Mouse (Mus musculus) heart, postnatal 14 days (tissue): ENCODE data around the gene Acyp1. TPM values are rescaled to one million over a fixed set of nuclear protein-coding genes. Genes with fewer than 3 reads are reported as not detected.
"Not testable (repeated sequence)": the region's sequence is repeated elsewhere in the genome, so short reads cannot be mapped to it uniquely, and the experiment has no call there.

Experiments
- DNase-seq, 2 experiments: peaks; one replicate each; pipeline ENCODE4 v3.0.0; 2021 to 2022
- intact Hi-C: fragments of 180-260 bp; cut with DNase I; formaldehyde crosslinking; loops from one replicate; pipeline ENCODE4 v1.15.1; 2025
- total RNA-seq, 2 experiments: library from RNA; stranded (reverse); gene quantifications; 2 replicates each; pipeline ENCODE4 v1.2.3; 2021

Acyp1 gene
- total RNA-seq, 2 experiments from 2014 or later = 19.2 to 20.3 TPM

- DNase-seq = peak in 1 of 2 experiments; percentile 44
- intact Hi-C loops = loop anchor here (5.0 kb wide), 2 partner anchors 115 to 145 kb away; no protein-coding TSS in a partner anchor
Observed at GRCm38 (mm10) chr12:85286941-85287340, 1.3 kb downstream of the Acyp1 start.

- no peak for DNase-seq
- intact Hi-C loops = loop anchor here (5.0 kb wide), 2 partner anchors 113 to 143 kb away; no protein-coding TSS in a partner anchor
Observed at GRCm38 (mm10) chr12:85284996-85285395, 3.2 kb downstream of the Acyp1 start.

- intact Hi-C loops = no loop called here
- DNase-seq = no peak
Observed at GRCm38 (mm10) chr12:85284331-85284730, 3.9 kb downstream of the Acyp1 start.

GRCm38 (mm10) chr12:85281756-85282155 lies 6.5 kb downstream of the Acyp1 start:
- DNase-seq = not testable (repeated sequence)
- intact Hi-C loops = loop anchor here (2.0 kb wide), 1 partner anchor 15 kb away; no protein-coding TSS in a partner anchor

- DNase-seq = no peak
- intact Hi-C loops = loop anchor here (2.0 kb wide), 1 partner anchor 14 kb away; no protein-coding TSS in a partner anchor
Observed at GRCm38 (mm10) chr12:85280845-85281651, 7.2 kb downstream of the Acyp1 start.

GRCm38 (mm10) chr12:85280105-85280844 lies 8.0 kb downstream of the Acyp1 start:
- peak; percentile 97 to 99 for DNase-seq
- intact Hi-C loops = loop anchor here (2.0 kb wide), 1 partner anchor 13 kb away; no protein-coding TSS in a partner anchor

GRCm38 (mm10) chr12:85279396-85280080 lies 8.7 kb downstream of the Acyp1 start:
- DNase-seq = no peak
- intact Hi-C loops = loop anchor here (2.0 to 5.0 kb wide), 2 partner anchors 13 to 62 kb away; partner anchors contain the start of gene Eif2b2

- DNase-seq = no peak
- intact Hi-C loops = loop anchor here (5.0 kb wide), 1 partner anchor 62 kb away; the partner anchor contains the start of gene Eif2b2
Observed at GRCm38 (mm10) chr12:85278919-85279318, 9.3 kb downstream of the Acyp1 start.

- no peak for DNase-seq
- intact Hi-C loops = loop anchor here (5.0 kb wide), 1 partner anchor 59 kb away; the partner anchor contains the start of gene Eif2b2
Observed at GRCm38 (mm10) chr12:85276273-85276672, 12.0 kb downstream of the Acyp1 start.

- intact Hi-C loops = no loop called here
- DNase-seq = peak; percentile 26 to 29
Observed at GRCm38 (mm10) chr12:85273508-85273907, 14.7 kb downstream of the Acyp1 start.

- DNase-seq = no peak
- intact Hi-C loops = no loop called here
Observed at GRCm38 (mm10) chr12:85271843-85272206, 16.4 kb downstream of the Acyp1 start.

GRCm38 (mm10) chr12:85271132-85271842 lies 17.0 kb downstream of the Acyp1 start:
- DNase-seq = no peak
- intact Hi-C loops = no loop called here

GRCm38 (mm10) chr12:85270319-85270718 lies 17.9 kb downstream of the Acyp1 start, which contains the start of gene Mlh3:
Mlh3 (minus strand) TSS chr12:85270599.
- intact Hi-C loops = no loop called here

GRCm38 (mm10) chr12:85269821-85270220 lies 18.4 kb downstream of the Acyp1 start:
- intact Hi-C loops = loop anchor here (5.0 kb wide), 1 partner anchor 48 kb away; no protein-coding TSS in a partner anchor
- DNase-seq = no peak

More at GRCm38 (mm10) chr12:85270319-85270718, 17.9 kb downstream of the Acyp1 start, which contains the start of gene Mlh3:
- peak; percentile 85 to 86 for DNase-seq

GRCm38 (mm10) chr12:85266248-85266647 lies 22.0 kb downstream of the Acyp1 start:
- DNase-seq = no peak
- intact Hi-C loops = loop anchor here (2.0 to 5.0 kb wide), 2 partner anchors 15 to 44 kb away; no protein-coding TSS in a partner anchor

- no peak for DNase-seq
- intact Hi-C loops = loop anchor here (5.0 kb wide), 1 partner anchor 43 kb away; no protein-coding TSS in a partner anchor
Observed at GRCm38 (mm10) chr12:85264940-85265339, 23.3 kb downstream of the Acyp1 start.

GRCm38 (mm10) chr12:85264531-85264930 lies 23.7 kb downstream of the Acyp1 start:
- DNase-seq = no peak
- intact Hi-C loops = no loop called here

- no peak for DNase-seq
- intact Hi-C loops = no loop called here
Observed at GRCm38 (mm10) chr12:85263190-85263589, 25.0 kb downstream of the Acyp1 start.

- peak in 1 of 2 experiments; percentile 22 for DNase-seq
- intact Hi-C loops = no loop called here
Observed at GRCm38 (mm10) chr12:85262489-85262888, 25.7 kb downstream of the Acyp1 start.
